Mouse (Mus musculus) cerebellum, adult (tissue): ENCODE data around the gene Coq10a.
"Not testable (repeated sequence)": the region's sequence is repeated elsewhere in the genome, so short reads cannot be mapped to it uniquely, and the experiment has no call there.

Source experiments
- ATAC-seq: cut with Nextera tagmentation; 2 replicates; pipeline ENCODE4 v1.9.2; 2017; ENCODE audit warnings: mild to moderate bottlenecking, moderate library complexity, mixed read lengths; ENCODE audit not compliant: insufficient number of reproducible peaks, low FRiP score, low TSS enrichment

Coq10a gene

DNA sequence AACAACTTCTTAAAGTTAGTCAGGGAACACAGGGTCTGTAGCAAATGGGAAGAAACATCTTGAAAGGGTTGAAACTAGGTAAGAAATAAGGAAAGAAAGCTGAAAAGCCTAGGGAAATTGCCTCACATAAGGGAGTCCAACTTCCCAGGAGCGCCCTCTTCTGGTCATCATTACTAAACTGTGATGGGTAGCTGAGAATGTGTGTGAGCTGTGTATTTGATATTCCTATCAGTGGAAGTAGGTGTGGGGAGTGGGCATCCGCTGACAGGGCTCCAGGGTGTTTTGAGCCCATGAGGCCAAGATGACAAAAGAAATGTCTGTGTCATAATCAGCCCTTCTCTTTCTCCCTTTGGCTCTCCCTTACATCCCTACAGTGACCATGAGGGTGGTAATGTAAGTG lies 10.0 kb downstream of the Coq10a start:
- ATAC-seq: no peak

DNA sequence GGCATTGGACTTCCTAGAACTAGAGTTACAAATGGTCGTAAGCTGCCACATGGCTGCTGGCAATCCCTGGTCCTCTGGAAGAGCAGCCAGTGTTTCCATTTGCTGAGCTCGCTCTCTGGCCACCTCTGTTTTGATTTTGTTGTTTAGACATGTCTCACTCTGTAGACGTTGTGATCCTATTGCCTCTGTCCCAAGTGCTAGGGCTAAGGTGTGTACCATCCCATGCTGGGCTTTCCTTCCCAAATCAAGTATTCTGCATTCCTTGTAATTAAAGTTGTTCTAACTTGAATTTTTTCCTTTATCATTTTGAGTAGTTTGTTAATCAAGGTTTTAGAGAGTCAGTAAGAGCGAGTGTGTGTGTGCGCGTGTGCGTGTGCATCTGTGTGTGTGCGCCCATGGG lies 21.3 kb downstream of the Coq10a start:
- ATAC-seq: no peak

DNA sequence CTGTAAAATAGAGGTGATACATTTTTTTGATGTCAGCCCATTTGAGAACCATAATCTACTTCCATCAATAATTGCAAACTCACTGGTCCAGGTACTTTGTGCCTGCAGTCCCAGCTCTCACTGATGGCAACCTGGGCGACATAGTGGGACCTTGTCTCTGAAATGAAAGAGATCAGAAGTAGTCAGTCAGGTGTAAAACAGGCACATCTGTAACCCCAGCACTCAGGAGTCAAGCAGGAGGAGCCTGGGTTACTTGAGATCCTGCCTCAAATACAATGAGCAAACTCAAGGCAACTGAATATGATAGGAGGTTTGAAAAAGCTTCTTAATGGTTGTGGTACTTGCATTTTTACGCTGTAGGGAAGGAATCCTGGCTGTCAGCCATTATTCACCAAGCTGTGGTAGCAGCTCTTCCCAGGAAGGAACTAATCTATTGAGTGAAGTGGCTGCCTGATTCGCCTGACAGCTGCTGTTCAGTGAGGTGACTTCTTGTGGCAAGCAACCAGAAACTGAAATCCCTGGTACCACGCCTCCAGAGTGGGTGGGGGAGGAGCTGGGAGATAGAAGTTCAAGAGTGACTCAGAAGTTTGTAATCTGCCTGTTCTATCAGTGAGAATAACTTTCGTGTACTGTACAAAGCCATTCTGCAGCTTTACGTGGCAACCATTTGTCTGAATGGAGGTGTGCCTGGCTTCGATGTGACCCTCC lies 24.1 kb downstream of the Coq10a start:
- ATAC-seq: no peak

DNA sequence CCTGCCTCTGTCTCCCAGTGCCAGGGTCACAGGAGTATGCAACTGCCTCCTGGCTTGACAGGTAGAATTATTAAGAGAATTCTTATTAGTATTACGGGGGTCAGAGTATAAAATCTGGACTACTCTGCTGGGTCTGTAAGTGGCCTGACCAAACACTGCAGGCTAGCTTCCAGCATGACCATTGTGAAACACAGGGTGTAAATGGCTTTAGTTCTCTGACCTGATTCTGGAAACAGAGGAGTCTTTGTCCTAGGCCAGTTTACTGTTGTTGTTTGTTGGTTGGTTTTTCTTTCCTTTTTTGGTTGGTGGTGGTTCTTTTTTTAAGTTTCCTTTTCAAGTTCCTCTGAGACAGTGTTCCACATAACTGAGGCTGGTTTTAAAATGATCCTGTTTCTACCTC lies 25.4 kb downstream of the Coq10a start:
- no peak for ATAC-seq

DNA sequence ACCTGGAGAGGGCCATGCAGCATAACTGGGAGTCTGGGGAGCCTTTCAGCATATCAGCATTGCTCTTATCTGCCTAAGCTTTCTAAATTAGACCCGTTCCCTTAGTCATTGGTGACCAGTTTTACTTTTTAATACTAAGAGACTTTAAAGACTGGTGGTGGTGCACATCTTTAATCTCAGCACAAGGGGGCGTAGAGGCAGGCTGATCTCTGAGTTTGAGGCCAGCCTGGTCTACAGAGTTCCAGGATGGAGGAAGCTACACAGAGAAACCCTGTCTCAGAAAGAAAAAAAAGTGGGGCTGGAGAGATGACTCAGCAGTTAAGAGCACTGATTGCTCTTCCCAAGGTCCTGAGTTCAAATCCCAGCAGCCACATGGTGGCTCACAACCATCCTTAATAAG lies 28.5 kb downstream of the Coq10a start:
- ATAC-seq: no peak

DNA sequence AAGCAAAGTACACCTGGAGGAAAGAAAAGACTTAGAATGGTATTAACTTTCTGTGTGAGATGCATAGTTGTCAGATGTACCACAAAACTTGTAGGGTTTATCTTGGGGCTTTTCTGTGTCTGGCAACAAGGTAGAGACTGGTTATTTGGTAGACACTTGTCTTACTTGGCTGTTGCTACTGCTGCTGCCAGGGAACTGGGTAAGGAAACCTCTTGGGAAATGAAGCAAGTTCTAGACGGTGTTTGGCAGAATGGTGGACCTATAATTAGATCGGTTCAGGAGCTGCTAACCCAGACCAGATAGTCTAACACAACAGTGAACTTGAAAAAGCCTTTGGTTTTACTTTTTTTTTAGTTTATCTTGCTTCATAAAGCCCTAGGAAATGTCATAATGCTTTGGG lies 29.8 kb downstream of the Coq10a start:
- ATAC-seq: no peak

DNA sequence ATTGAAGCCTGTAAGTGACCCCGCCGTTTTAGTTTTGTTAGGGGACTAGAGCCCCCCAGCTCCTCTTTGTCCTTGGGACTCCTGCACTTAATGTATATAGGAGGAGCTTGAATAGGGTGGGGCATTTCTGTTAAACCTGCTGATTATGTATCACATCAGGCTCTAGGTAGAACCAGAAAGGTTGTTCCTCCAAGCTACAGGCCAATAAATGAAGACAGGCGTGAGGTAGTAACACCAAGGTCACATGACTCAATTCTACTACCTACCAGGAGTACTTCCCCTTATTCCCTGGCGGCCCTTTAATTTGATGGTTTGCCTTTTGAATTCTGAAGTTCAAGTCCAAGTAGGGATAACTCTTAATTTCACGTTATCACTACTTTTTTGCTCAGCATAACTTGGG lies 30.4 kb downstream of the Coq10a start:
- ATAC-seq: no peak

DNA sequence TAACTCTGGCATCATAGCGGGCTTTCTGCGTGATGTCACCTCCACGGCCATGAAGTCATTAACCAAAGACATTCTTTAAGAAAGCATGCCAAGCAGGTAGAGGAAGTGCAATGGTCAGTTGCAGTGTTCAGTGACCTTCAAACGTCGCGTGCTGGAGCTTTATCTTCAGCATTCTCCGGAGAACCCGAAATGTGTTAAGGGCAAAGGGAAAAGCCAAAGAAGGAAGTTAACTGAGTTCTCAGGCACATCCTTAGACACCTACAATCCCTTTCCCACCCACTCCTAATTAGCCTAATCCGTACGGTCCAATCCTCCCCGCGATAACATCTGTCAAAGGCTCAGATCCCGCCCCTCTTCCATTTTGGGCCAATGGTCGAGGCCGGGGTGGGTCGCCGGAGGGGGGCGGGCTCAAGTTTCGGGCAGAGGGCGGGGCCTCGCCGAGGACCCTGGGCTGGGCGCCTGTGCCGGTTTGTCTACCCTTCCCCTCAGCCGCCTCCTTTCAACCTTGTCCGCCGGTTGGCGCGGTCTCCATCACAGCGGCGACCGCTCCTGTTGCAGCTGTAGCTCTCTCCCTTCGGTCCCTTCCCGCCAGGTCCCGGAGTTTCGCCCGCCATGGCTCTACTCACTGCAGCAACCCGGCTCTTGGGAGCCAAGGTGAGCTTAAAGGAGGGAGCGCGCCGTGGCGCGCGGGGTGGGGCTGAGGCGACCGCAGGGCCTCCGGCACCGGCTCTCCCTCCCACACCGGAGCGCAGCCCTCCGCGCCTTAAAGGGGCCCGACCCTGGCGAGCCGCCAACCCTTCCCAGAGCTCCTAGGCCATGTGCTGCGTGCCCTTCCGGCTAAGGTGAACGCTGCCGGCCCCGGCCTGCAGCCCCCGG lies 31.3 kb downstream of the Coq10a start, which contains the start of gene Cs:
Gene Cs (plus strand): TSS at position 429 of the 876 bp plus-strand sequence.
- peak; percentile 88 for ATAC-seq

DNA sequence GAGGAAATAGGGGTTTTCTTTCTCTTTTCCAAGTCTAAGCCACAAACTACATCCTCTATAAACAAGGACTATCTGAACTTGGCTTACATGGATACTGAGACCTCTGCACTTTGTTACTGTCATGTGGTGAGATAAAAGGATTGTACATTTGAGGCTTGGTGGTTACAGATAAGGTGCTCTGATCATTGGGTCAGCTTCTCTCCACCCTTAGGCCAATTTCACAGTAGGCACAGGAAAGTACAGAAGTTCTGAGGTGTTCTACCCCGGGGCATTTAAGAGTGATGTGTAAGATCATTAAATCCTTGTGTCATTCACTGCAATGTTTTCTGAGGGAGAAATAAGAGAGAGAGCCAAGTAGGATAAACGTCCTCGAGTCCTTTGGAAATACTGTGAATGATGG lies 32.2 kb downstream of the Coq10a start:
- no peak for ATAC-seq

DNA sequence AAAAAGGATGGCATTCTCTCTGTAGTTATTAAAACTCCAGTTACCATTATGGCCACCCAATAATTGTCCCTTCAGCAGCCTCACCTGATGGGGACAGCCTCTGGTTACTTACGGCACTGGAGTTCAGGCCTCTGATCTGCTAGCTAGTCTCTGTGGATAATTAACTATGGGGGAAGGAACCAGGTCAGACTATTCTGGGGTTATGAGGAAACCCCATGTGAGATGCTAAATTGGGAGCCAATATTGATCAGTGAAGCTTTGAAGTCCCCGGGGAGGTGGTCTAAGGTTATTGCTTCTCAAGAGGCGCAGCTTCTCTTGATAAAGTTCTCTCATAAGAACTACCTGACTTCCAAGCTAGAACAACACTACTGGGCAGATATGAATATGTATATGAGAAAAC lies 32.6 kb downstream of the Coq10a start:
- no peak for ATAC-seq

DNA sequence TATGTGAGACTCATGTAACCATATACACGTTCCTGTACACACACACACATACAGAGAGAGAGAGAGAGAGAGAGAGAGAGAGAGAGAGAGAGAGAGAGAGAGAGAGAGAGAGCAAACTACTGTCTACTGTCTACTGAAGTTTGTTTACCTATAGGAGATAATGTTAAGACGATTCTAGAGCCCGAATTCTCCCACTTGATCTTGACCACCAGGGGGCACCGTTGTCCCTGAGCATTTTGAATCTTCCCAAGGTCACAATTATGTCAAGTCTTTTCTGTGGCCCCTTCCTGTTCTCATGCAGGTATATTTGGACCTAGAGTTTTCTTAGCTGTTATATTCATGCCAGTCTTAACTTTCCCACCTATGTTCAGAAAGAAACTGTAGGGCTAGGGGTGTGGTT lies 33.2 kb downstream of the Coq10a start:
- no peak for ATAC-seq

DNA sequence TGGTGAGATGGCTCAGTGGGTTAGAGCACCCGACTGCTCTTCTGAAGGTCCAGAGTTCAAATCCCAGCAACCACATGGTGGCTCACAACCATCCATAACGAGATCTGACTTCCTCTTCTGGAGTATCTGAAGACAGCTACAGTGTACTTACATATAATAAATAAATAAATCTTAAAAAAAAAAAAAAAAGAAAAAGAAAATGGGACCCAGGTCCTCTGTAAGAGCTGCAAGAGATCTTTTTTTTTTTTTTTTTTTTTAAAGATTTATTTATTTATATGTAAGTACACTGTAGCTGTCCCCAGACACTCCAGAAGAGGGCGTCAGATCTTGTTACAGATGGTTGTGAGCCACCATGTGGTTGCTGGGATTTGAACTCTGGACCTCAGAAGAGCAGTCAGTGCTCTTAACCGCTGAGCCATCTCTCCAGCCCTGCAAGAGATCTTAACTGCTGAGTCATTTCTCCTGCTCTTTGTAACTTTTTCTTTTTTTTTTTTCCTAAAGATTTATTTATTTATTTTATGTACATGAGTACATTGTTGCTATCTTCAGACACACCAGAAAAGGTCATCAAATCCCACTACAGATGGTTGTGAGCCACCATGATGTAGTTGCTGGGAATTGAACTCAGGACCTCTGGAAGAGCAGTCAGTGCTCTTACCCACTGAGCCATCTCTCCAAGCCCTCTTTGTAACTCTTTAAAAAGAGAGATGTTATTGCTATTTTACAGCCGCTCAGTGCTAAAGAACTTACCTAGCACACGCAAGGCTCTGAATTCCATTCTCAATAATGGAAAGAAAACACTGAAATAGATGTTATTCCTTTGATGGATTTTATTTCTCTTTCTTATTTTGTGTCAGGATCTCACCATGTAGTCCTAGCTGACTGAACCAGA lies 36.2 kb downstream of the Coq10a start:
- ATAC-seq: not testable (repeated sequence)

DNA sequence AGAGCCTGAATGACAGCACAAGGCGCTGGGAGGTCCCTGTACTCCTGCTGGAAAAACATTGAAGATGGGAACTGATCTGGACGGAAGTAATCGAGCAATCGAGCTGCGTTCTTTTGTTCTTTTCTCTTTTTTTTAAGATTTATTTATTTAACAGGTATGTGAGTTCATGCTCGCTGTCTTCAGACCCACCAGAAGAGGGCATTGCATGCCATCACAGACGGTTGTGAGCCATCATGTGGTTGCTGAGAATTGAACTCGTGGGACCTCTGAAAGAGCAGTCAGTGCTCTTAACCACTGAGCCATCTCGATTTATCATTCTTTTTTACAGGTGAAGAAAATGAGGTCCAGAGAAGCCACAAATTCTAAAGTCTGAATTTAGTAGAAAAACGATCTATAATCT lies 41.2 kb downstream of the Coq10a start:
- ATAC-seq: no peak

DNA sequence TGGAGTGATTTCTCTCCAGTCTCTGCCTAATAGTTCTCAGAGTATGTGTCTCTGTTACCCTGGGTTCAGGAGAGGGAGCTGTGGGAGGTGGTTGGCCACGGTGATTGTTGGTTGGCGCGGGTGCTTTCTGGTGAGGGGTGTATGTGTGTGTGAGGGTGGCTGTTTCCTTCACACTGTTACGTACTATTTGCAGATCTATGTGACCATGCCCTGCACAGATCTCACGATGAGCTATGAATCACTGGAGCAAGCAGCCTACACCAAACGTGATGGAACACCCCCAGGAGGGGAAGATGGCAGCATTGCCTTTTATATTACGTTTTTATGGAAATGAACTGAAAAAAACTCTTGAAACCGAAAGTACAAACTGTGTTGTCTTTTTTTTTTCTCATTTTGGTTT lies 42.0 kb downstream of the Coq10a start:
- ATAC-seq: no peak

DNA sequence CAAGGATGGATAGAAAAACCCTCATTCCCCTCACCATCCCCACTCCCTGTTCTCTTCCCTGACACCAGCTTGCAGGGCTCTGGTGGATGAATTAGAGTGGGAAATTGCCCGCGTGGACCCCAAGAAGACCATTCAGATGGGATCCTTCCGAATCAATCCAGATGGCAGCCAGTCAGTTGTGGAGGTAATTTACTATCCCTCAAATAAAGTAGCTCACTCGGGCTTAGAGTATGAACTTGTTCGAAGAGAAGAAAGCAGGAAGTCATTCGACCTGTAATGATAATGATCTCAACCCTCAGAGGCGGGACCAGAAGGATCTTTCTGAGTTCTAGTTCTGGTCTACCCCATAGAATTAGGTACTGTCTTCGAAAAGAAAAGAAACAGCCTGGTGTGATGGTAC lies 45.3 kb downstream of the Coq10a start:
- ATAC-seq: no peak

DNA sequence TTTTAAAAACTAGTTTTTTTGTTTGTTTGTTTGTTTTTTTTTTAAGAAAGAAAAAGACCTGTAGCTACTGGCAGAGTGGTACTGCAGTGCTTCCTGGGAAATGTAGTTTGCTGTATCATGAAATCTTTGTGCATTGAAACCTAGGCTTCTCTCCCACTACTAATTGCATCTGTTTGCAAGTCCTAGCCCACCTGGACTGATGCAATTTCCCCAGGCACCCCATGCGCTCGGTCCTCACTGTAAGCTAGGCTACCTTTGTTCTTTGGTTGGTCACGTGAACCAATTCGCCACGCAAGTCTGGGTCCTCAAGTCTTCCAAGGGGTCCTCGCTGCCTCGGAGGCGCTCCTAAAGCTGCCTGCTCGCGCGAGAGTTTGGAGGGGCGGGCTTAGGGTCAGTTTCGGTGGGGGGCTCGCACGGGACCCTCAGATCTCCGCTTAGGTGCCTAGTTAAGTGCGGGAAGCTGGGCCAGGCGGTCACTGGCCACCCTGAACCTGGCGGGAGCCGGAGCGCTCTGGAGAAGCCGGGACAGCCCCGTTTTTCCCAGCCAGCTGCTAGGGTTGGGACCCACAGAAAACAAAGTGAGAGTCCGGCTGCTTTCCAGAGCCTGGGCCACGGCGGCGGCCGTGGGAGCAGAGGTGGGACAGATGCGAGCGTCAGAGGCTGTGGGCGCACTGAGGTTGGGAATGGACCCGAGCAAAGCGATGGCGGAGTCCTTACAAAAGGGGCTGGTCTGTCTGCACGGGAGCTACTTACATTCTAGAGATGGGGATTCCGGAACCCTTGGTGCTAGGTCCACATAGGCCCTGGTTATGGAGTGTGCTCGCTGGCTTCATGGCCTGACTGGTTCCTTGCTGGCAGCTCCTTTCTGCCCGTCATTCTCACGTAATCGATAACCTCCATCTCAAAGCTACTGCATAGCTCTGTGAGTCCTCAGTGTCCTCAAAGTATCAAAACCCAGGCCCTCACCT lies 46.4 kb downstream of the Coq10a start, which contains the start of gene Cnpy2:
Gene Cnpy2 (plus strand): TSS at position 319 of the 968 bp plus-strand sequence.
- ATAC-seq: peak; percentile 88

DNA sequence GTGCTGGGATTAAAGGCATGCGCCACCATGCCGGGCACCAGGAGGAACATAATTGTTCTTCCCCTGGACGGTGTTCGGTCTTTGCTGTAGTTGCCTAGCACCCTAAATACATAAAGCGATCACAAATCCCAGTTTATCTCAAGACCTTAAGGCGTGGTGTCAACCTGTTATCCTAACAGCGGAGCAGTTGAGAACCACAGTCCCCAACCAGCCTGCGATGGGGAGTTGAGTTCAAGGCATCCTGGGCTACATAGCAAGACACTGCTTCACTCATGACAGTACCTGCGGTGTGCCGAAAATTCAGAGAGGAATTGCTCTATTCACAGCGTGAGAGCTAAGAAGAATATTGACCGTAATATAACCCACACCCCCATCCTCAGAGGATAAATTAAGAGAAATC lies 47.2 kb downstream of the Coq10a start:
- no peak for ATAC-seq

DNA sequence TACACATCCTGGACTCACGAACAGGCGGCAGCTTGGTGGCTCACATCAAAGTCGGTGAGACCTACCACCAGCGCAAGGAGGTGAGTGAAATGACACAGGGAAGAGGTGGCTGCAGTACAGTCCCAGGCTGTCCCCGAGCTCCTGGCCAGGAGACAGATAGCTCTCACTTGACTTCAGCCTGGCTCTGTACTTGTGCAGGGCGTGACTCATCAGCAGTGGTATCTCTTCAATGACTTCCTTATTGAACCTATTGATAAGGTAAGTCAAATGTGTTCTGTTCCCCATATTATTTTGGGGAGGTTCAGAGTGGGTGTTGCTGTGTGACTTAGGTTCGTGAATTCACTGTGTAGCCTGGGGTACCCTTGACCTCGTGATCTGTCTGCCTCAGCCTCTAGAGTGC lies 53.2 kb downstream of the Coq10a start:
- ATAC-seq: no peak
